Mouse (Mus musculus): Measurements from ENCODE around the gene Mthfsl.
"Not testable (repeated sequence)": the region's sequence is repeated elsewhere in the genome, so short reads cannot be mapped to it uniquely, and the experiment has no call there.

DNA sequence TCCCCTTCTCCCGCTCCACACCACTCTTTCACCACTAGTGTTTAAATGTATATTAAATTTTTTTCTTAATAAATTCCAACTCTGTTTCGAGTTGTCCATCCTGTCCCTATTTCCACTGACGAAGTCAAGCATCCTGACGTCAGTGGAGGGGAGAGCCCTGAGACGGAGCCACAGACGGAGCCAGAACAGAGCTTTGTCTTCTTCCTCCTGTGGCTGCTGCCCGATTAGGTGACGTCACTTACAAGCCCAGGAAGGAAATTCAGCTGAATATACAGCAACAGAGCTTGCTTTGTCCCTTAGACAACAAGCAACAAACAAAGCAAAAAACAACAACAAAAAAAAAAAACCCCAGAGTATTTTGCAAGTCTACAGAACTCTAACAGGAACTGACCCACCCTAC lies 14.9 kb downstream of the Mthfsl start:
- TF ChIP-seq CTCF (conservative IDR thresholded peaks at IDR 0.05; ENCODE audit: low read length); NANOG (IDR thresholded peaks at IDR 0.05; ENCODE audit: borderline replicate concordance, low read length); POU5F1 (IDR thresholded peaks at IDR 0.05; ENCODE audit: borderline replicate concordance, low read length): not testable (repeated sequence)
